Mouse (Mus musculus): Measurements from ENCODE around the gene Sytl3. TPM values are rescaled to one million over a fixed set of nuclear protein-coding genes. Genes with fewer than 3 reads are reported as not detected.

The Sytl3 gene
- polyA plus RNA-seq, 1 experiment from 2014 or later, result 0.13 TPM

- ATAC-seq (ENCODE audit: insufficient number of reproducible peaks, insufficient read depth, low FRiP score, low TSS enrichment), result no peak
- peaks cover 3% of the 10 kb centered on the region; the same call in 1 of the 2 replicates for H3K36me3 ChIP-seq
Observed at GRCm38 (mm10) chr17:6755176-6755575, 96.3 kb downstream of the Sytl3 start.

GRCm38 (mm10) chr17:6755873-6756272 lies 97.0 kb downstream of the Sytl3 start:
- Histone ChIP-seq H3K4me2 (replicated peaks) (no peak overlapping the region), H3K27ac (no peak overlapping the region), H3K36me3 (peaks cover 3% of the 10 kb centered on the region; the same call in 1 of the 2 replicates), H3K27me3 (0 out of 2 replicates have a peak, but pooled peaks cover 2% of the 10 kb centered on the region), H3K4me1 (peaks cover 15% of the 10 kb centered on the region), H3K9ac (no peak overlapping the region), H3K9me3 (no peaks in the 10 kb centered on the region), H3K4me3 (no peak overlapping the region)
- WGBS, result 79% methylated on average over 8 of the region's 8 CpGs
- no peak for ATAC-seq (ENCODE audit: insufficient number of reproducible peaks, insufficient read depth, low FRiP score, low TSS enrichment)

More at GRCm38 (mm10) chr17:6755176-6755575, 96.3 kb downstream of the Sytl3 start:
- no peak overlapping the region for H3K4me2 ChIP-seq (replicated peaks)
- 78% methylated on average over 9 of the region's 9 CpGs for WGBS
- H3K4me1 ChIP-seq, result peaks cover 15% of the 10 kb centered on the region
- no peak overlapping the region for H3K4me3 ChIP-seq
- H3K27ac ChIP-seq, result no peak overlapping the region
- no peaks in the 10 kb centered on the region for H3K9me3 ChIP-seq
- no peak overlapping the region for H3K9ac ChIP-seq
- 0 out of 2 replicates have a peak, but pooled peaks cover 2% of the 10 kb centered on the region for H3K27me3 ChIP-seq

- H3K4me2 ChIP-seq (replicated peaks), result no peak overlapping the region
- 0 out of 2 replicates have a peak, but pooled peaks cover 2% of the 10 kb centered on the region for H3K27me3 ChIP-seq
- no peaks in the 10 kb centered on the region for H3K9me3 ChIP-seq
- peaks cover 3% of the 10 kb centered on the region; the same call in 1 of the 2 replicates for H3K36me3 ChIP-seq
- 96% methylated on average over 16 of the region's 16 CpGs for WGBS
- no peak overlapping the region for H3K4me3 ChIP-seq
- no peak overlapping the region for H3K27ac ChIP-seq
- no peak for ATAC-seq (ENCODE audit: insufficient number of reproducible peaks, insufficient read depth, low FRiP score, low TSS enrichment)
- no peak overlapping the region for H3K9ac ChIP-seq
- no peaks in the 10 kb centered on the region for H3K4me1 ChIP-seq
Observed at GRCm38 (mm10) chr17:6757902-6758301, 99.0 kb downstream of the Sytl3 start.

DNA sequence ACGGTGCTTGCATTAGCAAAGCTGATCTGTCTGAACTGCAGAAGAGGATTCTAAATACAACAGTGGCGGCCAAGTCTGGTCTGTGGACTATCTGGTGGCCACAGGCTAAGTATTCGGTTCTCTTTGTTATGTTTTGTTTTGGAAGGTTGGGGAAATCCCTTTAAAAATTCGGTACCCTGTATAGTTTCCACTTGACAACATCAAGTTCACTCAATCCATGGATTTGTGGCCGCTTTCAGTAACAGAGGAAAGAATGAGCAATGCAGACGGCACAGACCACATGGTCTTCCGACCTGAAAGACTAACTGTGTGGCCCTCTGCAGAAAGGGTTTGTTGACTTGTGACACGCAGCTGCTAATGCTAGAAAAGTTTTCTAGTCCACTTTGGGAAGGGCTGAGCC lies 100.0 kb downstream of the Sytl3 start:
- H3K9me3 ChIP-seq, result no peaks in the 10 kb centered on the region
- H3K9ac ChIP-seq, result no peak overlapping the region
- H3K4me1 ChIP-seq, result no peaks in the 10 kb centered on the region
- H3K4me2 ChIP-seq (replicated peaks), result no peak overlapping the region
- 0 out of 2 replicates have a peak, but pooled peaks cover 2% of the 10 kb centered on the region for H3K27me3 ChIP-seq
- H3K4me3 ChIP-seq, result no peak overlapping the region
- H3K27ac ChIP-seq, result no peak overlapping the region
- WGBS, result 79% methylated on average over 8 of the region's 8 CpGs
- peaks cover 3% of the 10 kb centered on the region; the same call in 1 of the 2 replicates for H3K36me3 ChIP-seq
- no peak for ATAC-seq (ENCODE audit: insufficient number of reproducible peaks, insufficient read depth, low FRiP score, low TSS enrichment)

DNA sequence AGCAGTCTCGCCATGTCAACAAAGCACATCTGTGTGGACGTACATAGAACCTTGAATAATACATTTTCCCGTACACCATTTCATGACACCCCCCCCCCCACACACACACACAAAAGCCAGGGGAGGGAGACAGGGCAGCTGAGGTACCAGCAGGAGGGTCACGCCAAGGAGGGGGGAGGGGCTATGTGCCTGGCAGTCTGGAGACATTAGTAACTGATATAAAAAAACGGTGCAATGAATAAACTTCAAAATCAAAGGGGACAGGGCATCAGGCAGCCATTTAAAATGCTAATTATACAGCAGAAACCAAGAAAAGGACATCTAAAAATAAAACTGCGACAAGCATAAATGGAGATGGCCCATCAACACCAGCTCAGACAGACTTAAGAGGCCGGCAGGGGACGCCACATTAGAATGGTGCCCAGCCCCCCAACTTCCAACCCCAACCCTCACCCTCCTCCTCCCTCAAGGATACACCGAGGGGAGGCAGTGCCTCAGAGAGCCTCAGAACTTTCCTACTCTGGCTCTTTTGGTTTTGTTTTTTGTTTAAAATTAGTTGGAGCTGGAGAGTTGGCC lies 100.9 kb downstream of the Sytl3 start:
- Histone ChIP-seq H3K36me3 (peaks cover 3% of the 10 kb centered on the region; the same call in 1 of the 2 replicates), H3K9ac (no peak overlapping the region), H3K27me3 (no peaks in the 10 kb centered on the region), H3K4me2 (replicated peaks) (no peak overlapping the region), H3K9me3 (no peaks in the 10 kb centered on the region), H3K4me3 (no peak overlapping the region), H3K4me1 (peaks cover 5% of the 10 kb centered on the region; the same call in 1 of the 2 replicates), H3K27ac (no peak overlapping the region)
- ATAC-seq (ENCODE audit: insufficient number of reproducible peaks, insufficient read depth, low FRiP score, low TSS enrichment), result no peak
- 56% methylated on average over 9 of the region's 9 CpGs for WGBS

DNA sequence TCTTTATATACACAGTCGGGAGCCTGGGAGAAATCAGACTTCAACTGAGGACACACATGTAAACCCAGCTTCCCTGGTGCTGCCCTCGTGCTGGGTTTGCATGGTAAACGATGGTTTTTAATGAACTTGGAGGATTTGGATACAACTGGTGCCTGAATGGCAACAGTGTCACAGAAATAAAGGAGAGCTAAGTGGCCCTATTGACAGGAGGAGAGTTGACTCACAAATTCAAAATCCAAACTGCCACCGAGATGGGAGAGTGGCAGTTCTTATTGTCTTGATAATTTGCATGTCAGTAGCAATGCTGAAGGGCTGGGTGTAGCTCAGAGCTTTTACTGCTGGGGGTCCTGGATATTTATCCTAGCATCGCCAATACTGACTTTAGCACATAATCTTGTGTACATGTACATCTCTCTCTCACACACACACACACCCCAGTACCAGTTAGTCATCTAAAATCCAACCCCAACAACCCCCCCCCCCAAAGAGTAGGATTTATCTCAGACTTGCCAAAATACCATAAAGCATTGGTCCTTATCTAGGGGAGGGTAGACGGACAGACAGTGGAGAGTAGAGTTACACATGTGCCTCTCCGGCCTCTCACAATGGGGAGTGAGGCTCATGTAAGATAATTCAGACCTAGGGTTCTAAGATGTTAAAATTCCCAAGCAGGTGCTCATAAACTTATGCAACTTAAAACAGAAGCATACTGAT lies 104.8 kb downstream of the Sytl3 start:
- no peak for ATAC-seq (ENCODE audit: insufficient number of reproducible peaks, insufficient read depth, low FRiP score, low TSS enrichment)
- no peak overlapping the region for H3K4me2 ChIP-seq (replicated peaks)
- H3K9me3 ChIP-seq, result no peaks in the 10 kb centered on the region
- H3K36me3 ChIP-seq, result no peaks in the 10 kb centered on the region
- no peak overlapping the region for H3K27ac ChIP-seq
- H3K27me3 ChIP-seq, result no peaks in the 10 kb centered on the region
- peaks cover 10% of the 10 kb centered on the region for H3K4me1 ChIP-seq
- no peak overlapping the region for H3K4me3 ChIP-seq
- 55% methylated on average over 7 of the region's 7 CpGs for WGBS
- no peak overlapping the region for H3K9ac ChIP-seq

- H3K4me3 ChIP-seq, result no peak overlapping the region
- peaks cover 10% of the 10 kb centered on the region for H3K4me1 ChIP-seq
- ATAC-seq (ENCODE audit: insufficient number of reproducible peaks, insufficient read depth, low FRiP score, low TSS enrichment), result no peak
- no peaks in the 10 kb centered on the region for H3K36me3 ChIP-seq
- no peaks in the 10 kb centered on the region for H3K27me3 ChIP-seq
- no peak overlapping the region for H3K27ac ChIP-seq
- no peak overlapping the region for H3K4me2 ChIP-seq (replicated peaks)
- H3K9me3 ChIP-seq, result no peaks in the 10 kb centered on the region
- WGBS, result 71% methylated on average over 7 of the region's 7 CpGs
- H3K9ac ChIP-seq, result no peak overlapping the region
Observed at GRCm38 (mm10) chr17:6764227-6764593, 105.3 kb downstream of the Sytl3 start.

GRCm38 (mm10) chr17:6764730-6765129 lies 105.8 kb downstream of the Sytl3 start:
- Histone ChIP-seq H3K9ac (no peak overlapping the region), H3K4me3 (no peak overlapping the region), H3K27ac (no peak overlapping the region), H3K27me3 (no peaks in the 10 kb centered on the region), H3K36me3 (no peaks in the 10 kb centered on the region), H3K9me3 (no peaks in the 10 kb centered on the region), H3K4me1 (peaks cover 10% of the 10 kb centered on the region), H3K4me2 (replicated peaks) (no peak overlapping the region)
- WGBS, result 80% methylated on average over 4 of the region's 4 CpGs
- no peak for ATAC-seq (ENCODE audit: insufficient number of reproducible peaks, insufficient read depth, low FRiP score, low TSS enrichment)

DNA sequence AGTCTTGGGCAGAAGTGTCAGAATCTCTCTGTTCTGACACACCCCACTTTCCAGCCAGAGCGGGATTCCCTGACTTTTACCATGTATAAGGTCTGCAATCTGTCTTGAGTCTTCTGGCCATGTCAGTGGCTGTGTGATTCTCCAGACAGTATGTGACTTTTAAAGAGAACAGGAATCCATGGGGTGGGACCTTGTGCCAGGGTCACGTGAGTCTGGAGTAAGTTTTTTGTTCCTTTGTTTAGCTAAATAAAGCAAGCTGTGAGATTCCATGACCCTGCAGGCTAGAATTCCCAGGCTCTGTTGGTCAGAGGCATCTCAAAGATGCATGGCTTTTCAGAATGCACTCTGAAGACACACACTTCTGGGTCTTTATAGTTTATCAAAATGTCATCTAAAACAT lies 107.0 kb downstream of the Sytl3 start:
- Histone ChIP-seq H3K4me3 (no peak overlapping the region), H3K27me3 (no peaks in the 10 kb centered on the region), H3K9me3 (no peaks in the 10 kb centered on the region), H3K36me3 (no peaks in the 10 kb centered on the region), H3K4me1 (peaks cover 10% of the 10 kb centered on the region), H3K9ac (no peak overlapping the region), H3K4me2 (replicated peaks) (no peak overlapping the region), H3K27ac (no peak overlapping the region)
- WGBS, result 46% methylated on average over 2 of the region's 2 CpGs
- ATAC-seq (ENCODE audit: insufficient number of reproducible peaks, insufficient read depth, low FRiP score, low TSS enrichment), result no peak

DNA sequence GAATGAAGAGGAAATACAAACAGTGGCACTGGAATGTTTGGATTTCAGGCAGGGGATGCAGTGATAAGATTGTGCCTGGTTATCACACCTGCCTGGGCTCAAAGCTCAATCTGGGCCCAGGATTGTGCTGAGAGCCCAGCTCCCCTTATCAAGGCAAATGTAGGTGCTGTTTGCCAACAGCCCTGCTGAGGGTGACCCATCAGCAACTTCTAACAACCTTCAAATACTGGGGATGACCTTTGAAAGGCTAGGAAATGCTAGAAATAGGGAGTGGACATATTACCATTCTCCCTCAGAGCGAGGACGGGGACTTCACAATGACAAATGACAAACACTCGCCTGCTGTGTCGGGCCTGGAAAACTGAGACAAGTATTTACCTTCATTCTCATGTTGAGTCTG lies 107.9 kb downstream of the Sytl3 start:
- Histone ChIP-seq H3K4me2 (replicated peaks) (no peak overlapping the region), H3K4me3 (no peak overlapping the region), H3K36me3 (no peaks in the 10 kb centered on the region), H3K27ac (no peak overlapping the region), H3K27me3 (no peaks in the 10 kb centered on the region), H3K9ac (no peak overlapping the region), H3K4me1 (peaks cover 10% of the 10 kb centered on the region), H3K9me3 (no peaks in the 10 kb centered on the region)
- ATAC-seq (ENCODE audit: insufficient number of reproducible peaks, insufficient read depth, low FRiP score, low TSS enrichment), result no peak
- WGBS, result 89% methylated on average over 4 of the region's 4 CpGs

GRCm38 (mm10) chr17:6767771-6768170 lies 108.9 kb downstream of the Sytl3 start:
- Histone ChIP-seq H3K9ac (no peak overlapping the region), H3K27me3 (no peaks in the 10 kb centered on the region), H3K4me2 (replicated peaks) (no peak overlapping the region), H3K36me3 (no peaks in the 10 kb centered on the region), H3K9me3 (no peaks in the 10 kb centered on the region), H3K27ac (no peak overlapping the region), H3K4me3 (no peak overlapping the region), H3K4me1 (peaks cover 10% of the 10 kb centered on the region)
- no peak for ATAC-seq (ENCODE audit: insufficient number of reproducible peaks, insufficient read depth, low FRiP score, low TSS enrichment)
- WGBS, result 46% methylated on average over 5 of the region's 5 CpGs

DNA sequence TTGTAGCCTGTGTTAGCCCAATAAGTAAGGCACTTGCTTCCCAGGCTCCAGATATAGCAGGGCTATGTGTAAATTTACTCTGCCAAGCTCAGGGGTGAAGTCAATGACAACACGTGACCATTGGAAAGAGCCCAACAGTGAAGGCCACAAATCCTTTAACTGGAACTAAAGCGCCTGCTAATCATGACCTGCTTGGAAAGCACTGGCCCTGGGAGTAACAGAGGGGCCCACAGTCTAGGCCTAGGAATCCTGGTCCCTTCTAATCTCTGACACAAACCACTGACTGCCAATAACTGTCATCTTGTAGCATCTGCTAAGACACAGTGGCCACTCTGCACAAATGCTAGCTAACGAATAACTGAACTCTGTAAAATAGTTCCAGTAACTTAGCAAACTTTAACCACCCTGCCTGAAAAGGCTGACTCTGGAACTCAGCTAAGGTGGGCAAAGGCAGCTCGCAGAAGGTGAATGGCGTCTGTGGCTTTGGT lies 109.5 kb downstream of the Sytl3 start:
- no peak for ATAC-seq (ENCODE audit: insufficient number of reproducible peaks, insufficient read depth, low FRiP score, low TSS enrichment)
- H3K4me1 ChIP-seq, result peaks cover 10% of the 10 kb centered on the region
- H3K27me3 ChIP-seq, result no peaks in the 10 kb centered on the region
- no peaks in the 10 kb centered on the region for H3K9me3 ChIP-seq
- H3K27ac ChIP-seq, result no peak overlapping the region
- no peak overlapping the region for H3K4me3 ChIP-seq
- H3K9ac ChIP-seq, result no peak overlapping the region
- 89% methylated on average over 5 of the region's 5 CpGs for WGBS
- no peaks in the 10 kb centered on the region for H3K36me3 ChIP-seq
- no peak overlapping the region for H3K4me2 ChIP-seq (replicated peaks)

Measured in embryonic facial prominence, embryonic 12.5 days (tissue).